Mouse (Mus musculus): Measurements from ENCODE around the gene Rad51ap1. TPM values are rescaled to one million over a fixed set of nuclear protein-coding genes. Genes with fewer than 3 reads are reported as not detected.

Rad51ap1 gene
- polyA plus RNA-seq, 1 experiment from 2014 or later: 51.5 TPM

DNA sequence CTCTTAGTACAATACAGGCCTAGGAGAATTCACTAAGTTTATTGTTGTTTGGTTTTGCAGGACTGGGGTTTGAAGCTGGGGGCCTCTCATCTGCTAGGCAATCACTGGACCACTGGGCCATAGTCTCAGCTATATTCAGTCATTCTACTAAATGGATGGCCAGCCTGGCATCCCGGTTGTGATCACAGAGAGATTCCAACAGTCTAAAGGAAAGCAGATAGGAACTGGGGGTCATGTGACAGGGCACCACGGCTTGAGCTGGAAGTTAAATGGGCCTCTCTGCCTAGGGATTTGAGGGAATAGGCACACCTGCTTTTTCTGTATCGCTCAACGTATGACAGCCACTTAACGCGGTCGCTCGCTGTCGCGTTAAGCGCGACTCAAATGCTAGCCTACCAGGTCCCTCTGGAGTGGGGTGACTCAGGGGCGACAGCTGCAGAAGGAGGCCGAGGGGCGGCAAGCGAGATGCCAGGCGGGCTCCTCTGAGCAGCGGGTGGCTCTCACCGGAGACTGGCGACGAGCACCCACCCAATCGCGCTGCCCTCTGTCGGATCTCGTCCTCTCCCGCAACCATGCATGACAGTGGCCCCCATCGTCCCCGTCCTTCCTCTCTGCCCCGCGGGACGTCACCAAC is 417 bp downstream of the Rad51ap1 start:
- peak overlapping the region; percentile 94 for H3K4me2 ChIP-seq (replicated peaks; ENCODE audit: low read depth, low read length)
- peak overlapping the region; percentile 66 for H3K4me3 ChIP-seq (ENCODE audit: low read length)
- H3K36me3 ChIP-seq (ENCODE audit: insufficient read depth, low read length): peaks cover 8% of the 10 kb centered on the region
- H3K9ac ChIP-seq (replicated peaks; ENCODE audit: low read length): peak overlapping the region; percentile 82
- 0% methylated on average over 31 of the region's 31 CpGs for WGBS
- H3K27ac ChIP-seq (ENCODE audit: low read length): peak overlapping the region; percentile 34; the same call in 1 of the 2 replicates
- 0 out of 2 replicates have a peak, but pooled peaks have one; percentile 8 for ATAC-seq (ENCODE audit: low FRiP score, low TSS enrichment)
- H3K9me3 ChIP-seq (ENCODE audit: low read length): no peaks in the 10 kb centered on the region
- peaks cover 22% of the 10 kb centered on the region for H3K4me1 ChIP-seq (ENCODE audit: insufficient read depth, low read length)
- H3K27me3 ChIP-seq (ENCODE audit: insufficient read depth, low read length): no peaks in the 10 kb centered on the region

DNA sequence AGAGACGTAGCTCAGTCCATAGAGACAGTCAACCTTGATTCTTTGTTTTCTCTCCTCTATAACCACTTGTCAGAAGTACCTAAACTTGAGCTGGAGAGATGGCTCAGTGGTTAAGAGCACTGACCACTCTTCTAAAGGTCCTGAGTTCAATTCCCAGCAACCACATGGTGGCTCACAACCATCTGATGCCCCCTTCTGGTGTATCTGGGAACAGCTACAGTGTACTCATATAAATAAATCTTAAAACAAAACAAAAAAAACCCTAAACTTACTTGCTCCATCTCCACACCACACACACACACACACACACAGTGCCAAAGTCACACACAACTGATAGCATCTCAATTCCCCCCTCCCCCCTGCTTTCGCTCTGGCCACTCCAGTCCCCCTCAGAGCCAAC is 1.3 kb downstream of the Rad51ap1 start:
- no peaks in the 10 kb centered on the region for H3K9me3 ChIP-seq (ENCODE audit: low read length)
- H3K4me3 ChIP-seq (ENCODE audit: low read length): peak overlapping the region; percentile 66
- ATAC-seq (ENCODE audit: low FRiP score, low TSS enrichment): no peak
- peaks cover 22% of the 10 kb centered on the region for H3K4me1 ChIP-seq (ENCODE audit: insufficient read depth, low read length)
- H3K9ac ChIP-seq (replicated peaks; ENCODE audit: low read length): peak overlapping the region; percentile 82; the same call in 1 of the 2 replicates
- H3K27me3 ChIP-seq (ENCODE audit: insufficient read depth, low read length): no peaks in the 10 kb centered on the region
- peak overlapping the region; percentile 94 for H3K4me2 ChIP-seq (replicated peaks; ENCODE audit: low read depth, low read length)
- H3K36me3 ChIP-seq (ENCODE audit: insufficient read depth, low read length): peaks cover 10% of the 10 kb centered on the region
- H3K27ac ChIP-seq (ENCODE audit: low read length): no peak overlapping the region
- 87% methylated on average over 2 of the region's 2 CpGs for WGBS

DNA sequence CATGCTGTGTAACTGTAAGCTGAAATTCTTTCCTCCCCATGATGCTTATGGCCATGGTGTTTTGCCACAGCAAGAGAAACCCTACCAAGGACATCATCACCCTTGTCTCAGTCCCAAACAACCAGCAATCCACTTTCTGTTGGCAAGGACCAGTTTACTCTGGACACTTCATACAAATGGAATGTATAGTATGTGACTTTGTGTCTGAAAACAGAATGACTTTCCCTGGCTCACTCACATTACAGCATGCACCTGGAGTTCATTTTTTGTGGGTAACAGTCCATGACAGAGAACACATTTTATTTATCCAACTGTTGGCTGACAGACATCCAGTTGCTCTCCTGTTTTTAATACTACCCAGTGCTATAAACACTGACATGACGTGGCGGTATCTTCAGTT is 6.5 kb downstream of the Rad51ap1 start:
- peaks cover 17% of the 10 kb centered on the region for H3K36me3 ChIP-seq (ENCODE audit: insufficient read depth, low read length)
- ATAC-seq (ENCODE audit: low FRiP score, low TSS enrichment): no peak

DNA sequence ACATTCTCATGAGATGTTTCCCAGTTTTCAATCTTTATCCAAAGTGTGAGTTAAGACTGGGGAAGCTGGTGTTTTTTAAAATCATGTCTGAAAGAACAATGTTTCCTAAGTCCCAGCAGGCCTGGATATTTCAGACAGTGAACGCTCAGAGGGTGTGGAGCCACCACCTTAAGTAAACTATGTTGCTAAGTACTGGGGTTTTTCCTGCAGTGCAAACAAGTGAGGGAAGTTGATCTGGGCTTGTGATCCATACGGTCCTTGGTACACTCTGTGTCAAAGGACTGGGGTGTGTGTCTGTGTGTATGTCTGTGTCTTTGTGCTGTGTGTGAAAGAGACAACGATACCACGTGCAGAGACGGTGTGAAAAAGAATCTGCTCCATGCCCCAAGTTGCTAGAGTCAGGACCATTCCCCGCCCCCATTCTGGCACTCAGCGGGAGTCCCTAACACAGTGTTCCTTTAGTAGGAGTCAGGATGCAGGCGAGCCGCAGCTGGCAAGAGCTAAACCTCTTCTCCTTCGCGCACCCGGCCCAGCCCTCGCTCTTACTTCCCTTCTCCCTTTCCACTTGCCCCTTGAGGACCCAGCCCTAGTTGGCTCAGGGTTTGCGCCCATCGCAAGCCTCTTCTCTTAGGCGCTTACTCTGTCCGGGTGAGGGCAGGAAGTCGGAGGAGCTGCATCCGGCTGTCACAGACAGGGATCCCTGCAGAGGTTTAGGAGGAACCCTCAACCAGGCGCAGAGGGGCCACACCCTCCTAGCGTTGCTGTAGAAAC is 18.1 kb downstream of the Rad51ap1 start, which contains the start of gene Dyrk4:
TSS of gene Dyrk4 (minus strand) at position 729 of the 771 bp plus-strand sequence.
- peak; percentile 59; the same call in 1 of the 2 replicates for ATAC-seq (ENCODE audit: low FRiP score, low TSS enrichment)
- Histone ChIP-seq H3K4me3 (ENCODE audit: low read length) (peak within 1 kb of the TSS; percentile 16; the same call in 1 of the 2 replicates), H3K9me3 (ENCODE audit: low read length) (no peaks in the 10 kb centered on the region)

More for the DNA sequence above, 6.5 kb downstream of the Rad51ap1 start:
- Histone ChIP-seq H3K27ac (ENCODE audit: low read length) (no peak overlapping the region), H3K9me3 (ENCODE audit: low read length) (no peaks in the 10 kb centered on the region), H3K4me2 (replicated peaks; ENCODE audit: low read depth, low read length) (no peak overlapping the region), H3K27me3 (ENCODE audit: insufficient read depth, low read length) (no peaks in the 10 kb centered on the region), H3K4me3 (ENCODE audit: low read length) (no peak overlapping the region), H3K9ac (replicated peaks; ENCODE audit: low read length) (no peak overlapping the region), H3K4me1 (ENCODE audit: insufficient read depth, low read length) (peaks cover 2% of the 10 kb centered on the region; the same call in 1 of the 2 replicates)
- 90% methylated on average over 2 of the region's 2 CpGs for WGBS

DNA sequence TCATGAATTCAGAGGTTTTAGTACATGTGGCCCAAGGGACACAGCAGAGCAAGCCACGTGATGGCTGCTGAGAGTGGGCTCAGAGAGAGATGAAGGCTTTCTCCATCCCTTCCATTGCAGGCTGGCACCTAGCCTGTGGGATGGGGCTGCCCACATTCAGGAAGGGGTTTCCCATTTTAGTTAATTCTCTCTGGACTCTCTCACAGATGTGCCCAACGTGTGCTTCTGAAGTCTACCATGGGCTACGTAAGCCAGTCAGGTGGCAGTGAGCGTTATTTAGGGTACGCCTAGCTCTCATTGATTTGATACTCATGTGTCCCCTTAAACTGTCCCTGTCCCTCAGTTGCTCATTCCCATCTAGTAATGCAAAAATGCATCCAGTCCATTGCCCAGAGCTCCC is 24.5 kb downstream of the Rad51ap1 start:
- H3K4me1 ChIP-seq (ENCODE audit: insufficient read depth, low read length): no peaks in the 10 kb centered on the region
- H3K9ac ChIP-seq (replicated peaks; ENCODE audit: low read length): no peak overlapping the region
- H3K9me3 ChIP-seq (ENCODE audit: low read length): no peaks in the 10 kb centered on the region
- no peaks in the 10 kb centered on the region for H3K27me3 ChIP-seq (ENCODE audit: insufficient read depth, low read length)
- H3K4me3 ChIP-seq (ENCODE audit: low read length): no peak overlapping the region
- ATAC-seq (ENCODE audit: low FRiP score, low TSS enrichment): no peak
- H3K4me2 ChIP-seq (replicated peaks; ENCODE audit: low read depth, low read length): no peak overlapping the region
- no peak overlapping the region for H3K27ac ChIP-seq (ENCODE audit: low read length)
- WGBS: 79% methylated on average over 5 of the region's 5 CpGs
- H3K36me3 ChIP-seq (ENCODE audit: insufficient read depth, low read length): no peaks in the 10 kb centered on the region

More for the DNA sequence above, 18.1 kb downstream of the Rad51ap1 start, which contains the start of gene Dyrk4:
- Histone ChIP-seq H3K9ac (replicated peaks; ENCODE audit: low read length) (peak within 1 kb of the TSS; percentile 35; the same call in 1 of the 2 replicates), H3K27ac (ENCODE audit: low read length) (no peak within 1 kb of the TSS), H3K36me3 (ENCODE audit: insufficient read depth, low read length) (peaks cover 38% of the 10 kb centered on the region), H3K27me3 (ENCODE audit: insufficient read depth, low read length) (no peaks in the 10 kb centered on the region), H3K4me2 (replicated peaks; ENCODE audit: low read depth, low read length) (peak within 1 kb of the TSS; percentile 38), H3K4me1 (ENCODE audit: insufficient read depth, low read length) (0 out of 2 replicates have a peak, but pooled peaks cover 4% of the 10 kb centered on the region)
- 13% methylated on average over 21 of the region's 21 CpGs for WGBS

DNA sequence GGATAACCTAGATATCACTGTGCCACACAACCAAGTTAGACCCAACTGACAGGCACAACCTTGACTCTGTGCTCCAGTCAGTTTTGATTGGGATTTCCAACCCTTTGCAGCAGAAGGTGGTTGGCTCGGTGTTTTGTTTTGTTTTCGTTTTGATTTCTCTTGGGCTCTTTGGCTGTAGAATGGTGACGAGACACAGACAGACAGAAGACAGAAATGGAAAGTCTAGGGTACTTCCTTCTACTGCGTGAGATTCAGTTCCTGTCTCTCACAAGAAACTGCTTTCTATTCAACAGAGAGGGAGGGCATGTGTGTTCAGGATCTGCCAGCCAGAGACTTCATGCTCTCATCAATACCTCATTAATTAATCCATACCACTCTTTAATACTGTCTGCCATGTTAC is 28.7 kb downstream of the Rad51ap1 start:
- Histone ChIP-seq H3K27me3 (ENCODE audit: insufficient read depth, low read length) (no peaks in the 10 kb centered on the region), H3K9ac (replicated peaks; ENCODE audit: low read length) (no peak overlapping the region), H3K9me3 (ENCODE audit: low read length) (no peaks in the 10 kb centered on the region), H3K4me2 (replicated peaks; ENCODE audit: low read depth, low read length) (no peak overlapping the region), H3K4me1 (ENCODE audit: insufficient read depth, low read length) (no peaks in the 10 kb centered on the region), H3K4me3 (ENCODE audit: low read length) (no peak overlapping the region), H3K36me3 (ENCODE audit: insufficient read depth, low read length) (no peaks in the 10 kb centered on the region), H3K27ac (ENCODE audit: low read length) (no peak overlapping the region)
- WGBS: 76% methylated on average over 4 of the region's 4 CpGs
- no peak for ATAC-seq (ENCODE audit: low FRiP score, low TSS enrichment)

DNA sequence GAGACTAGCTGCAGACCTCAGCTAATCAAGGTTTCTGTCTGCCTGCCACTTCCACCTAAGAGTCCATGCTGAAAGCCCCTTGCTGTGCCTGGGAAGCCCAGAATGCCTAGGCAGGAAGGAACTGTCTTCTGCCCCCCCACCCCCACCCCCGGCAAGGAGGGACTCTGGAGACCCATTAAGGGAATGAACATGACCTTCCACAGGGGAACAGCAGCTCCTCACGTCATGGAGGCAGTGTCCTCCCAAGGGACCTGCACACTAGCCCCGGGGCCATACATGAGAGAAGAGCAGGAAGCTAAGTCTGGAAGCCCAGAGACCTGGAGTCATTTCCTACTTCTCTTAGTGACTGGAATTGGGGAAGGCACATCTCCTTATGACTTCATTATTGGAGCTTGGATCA is 31.5 kb downstream of the Rad51ap1 start:
- Histone ChIP-seq H3K4me3 (ENCODE audit: low read length) (no peak overlapping the region), H3K27ac (ENCODE audit: low read length) (no peak overlapping the region), H3K9me3 (ENCODE audit: low read length) (no peaks in the 10 kb centered on the region), H3K4me1 (ENCODE audit: insufficient read depth, low read length) (no peaks in the 10 kb centered on the region), H3K4me2 (replicated peaks; ENCODE audit: low read depth, low read length) (no peak overlapping the region), H3K9ac (replicated peaks; ENCODE audit: low read length) (no peak overlapping the region), H3K27me3 (ENCODE audit: insufficient read depth, low read length) (no peaks in the 10 kb centered on the region), H3K36me3 (ENCODE audit: insufficient read depth, low read length) (no peaks in the 10 kb centered on the region)
- WGBS: 52% methylated on average over 3 of the region's 3 CpGs
- no peak for ATAC-seq (ENCODE audit: low FRiP score, low TSS enrichment)

DNA sequence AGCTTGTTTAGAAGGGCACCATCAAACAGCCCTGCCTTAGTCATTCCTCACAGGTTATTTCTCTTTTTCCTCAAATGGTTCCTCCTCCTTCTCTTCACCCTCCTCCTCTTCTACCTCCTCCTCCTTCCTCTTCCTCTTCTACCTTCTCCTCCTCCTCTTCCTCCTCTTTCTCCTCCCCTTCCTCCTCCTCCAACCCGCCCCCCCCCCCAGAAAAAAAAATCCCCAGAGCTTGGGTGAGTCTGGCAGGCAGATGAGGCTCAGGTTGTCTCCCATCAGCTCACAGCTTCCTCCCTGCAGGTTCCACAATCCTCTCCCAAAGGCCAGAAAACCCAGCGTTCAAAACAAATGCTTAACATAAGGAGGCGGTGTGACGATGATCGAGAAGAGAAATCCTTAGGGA is 32.0 kb downstream of the Rad51ap1 start:
- no peak for ATAC-seq (ENCODE audit: low FRiP score, low TSS enrichment)
- 82% methylated on average over 4 of the region's 5 CpGs for WGBS
- Histone ChIP-seq H3K4me2 (replicated peaks; ENCODE audit: low read depth, low read length) (no peak overlapping the region), H3K9me3 (ENCODE audit: low read length) (no peaks in the 10 kb centered on the region), H3K4me1 (ENCODE audit: insufficient read depth, low read length) (no peaks in the 10 kb centered on the region), H3K27ac (ENCODE audit: low read length) (no peak overlapping the region), H3K4me3 (ENCODE audit: low read length) (no peak overlapping the region), H3K9ac (replicated peaks; ENCODE audit: low read length) (no peak overlapping the region), H3K36me3 (ENCODE audit: insufficient read depth, low read length) (no peaks in the 10 kb centered on the region), H3K27me3 (ENCODE audit: insufficient read depth, low read length) (no peaks in the 10 kb centered on the region)

DNA sequence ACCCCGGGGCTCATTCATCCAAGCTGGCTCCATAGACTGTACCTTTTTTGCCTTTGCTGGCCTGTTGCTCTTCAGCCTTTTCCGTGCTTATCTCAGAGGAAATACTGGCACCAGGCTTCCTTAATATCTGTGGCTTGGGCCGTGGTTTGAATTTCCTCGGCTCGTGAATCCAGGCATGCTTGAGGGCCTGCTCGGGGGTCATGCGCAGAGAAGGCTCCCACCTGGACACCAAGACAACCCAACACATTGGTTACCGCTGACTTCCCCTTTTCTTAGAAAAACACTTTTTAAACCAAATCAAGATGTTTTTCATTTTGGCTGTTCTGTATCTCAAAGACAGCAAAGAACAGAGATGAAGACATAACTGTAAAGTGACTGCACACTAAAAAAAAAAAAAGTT is 62.3 kb downstream of the Rad51ap1 start:
- Histone ChIP-seq H3K4me3 (ENCODE audit: low read length) (no peak overlapping the region), H3K4me2 (replicated peaks; ENCODE audit: low read depth, low read length) (no peak overlapping the region), H3K27me3 (ENCODE audit: insufficient read depth, low read length) (0 out of 2 replicates have a peak, but pooled peaks cover 3% of the 10 kb centered on the region), H3K36me3 (ENCODE audit: insufficient read depth, low read length) (no peaks in the 10 kb centered on the region), H3K4me1 (ENCODE audit: insufficient read depth, low read length) (no peaks in the 10 kb centered on the region), H3K27ac (ENCODE audit: low read length) (no peak overlapping the region), H3K9ac (replicated peaks; ENCODE audit: low read length) (no peak overlapping the region), H3K9me3 (ENCODE audit: low read length) (no peaks in the 10 kb centered on the region)
- WGBS: 76% methylated on average over 8 of the region's 8 CpGs
- no peak for ATAC-seq (ENCODE audit: low FRiP score, low TSS enrichment)

Data from kidney, embryonic 16.5 days (tissue).